Mouse (Mus musculus): ENCODE results near the gene Tspan13.

Tspan13 gene

DNA sequence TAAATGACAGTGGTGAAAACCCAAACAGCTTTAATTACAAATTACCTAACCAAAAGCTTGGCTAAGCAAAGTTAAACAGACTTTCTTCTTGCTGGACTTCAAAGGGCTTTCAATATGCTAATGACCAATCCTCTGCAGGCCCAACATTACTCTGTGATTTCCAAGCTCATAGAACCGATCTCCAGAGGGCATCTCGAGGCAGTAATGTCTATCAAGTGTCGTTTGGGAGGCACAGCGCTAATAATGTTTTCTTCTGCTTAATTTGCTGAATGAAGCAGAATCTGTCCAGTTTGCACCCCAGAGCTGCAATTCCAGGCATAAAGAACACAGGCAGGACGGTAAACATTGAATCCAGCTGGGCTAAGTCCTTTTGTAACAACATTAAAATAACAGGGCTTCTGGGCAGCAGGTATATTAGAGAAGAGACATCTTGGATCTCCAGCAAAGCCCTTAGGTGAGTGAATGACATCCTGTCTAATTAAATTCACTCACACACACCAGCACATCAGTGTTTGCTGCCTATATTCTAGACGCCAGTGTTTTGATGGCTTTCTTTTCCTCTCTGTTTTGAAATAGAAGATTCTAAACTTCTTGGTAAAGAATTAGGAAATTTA, 64.6 kb downstream of the Tspan13 start:
- no peak for DNase-seq (ENCODE audit: low spot score in 2 of 2)

DNA sequence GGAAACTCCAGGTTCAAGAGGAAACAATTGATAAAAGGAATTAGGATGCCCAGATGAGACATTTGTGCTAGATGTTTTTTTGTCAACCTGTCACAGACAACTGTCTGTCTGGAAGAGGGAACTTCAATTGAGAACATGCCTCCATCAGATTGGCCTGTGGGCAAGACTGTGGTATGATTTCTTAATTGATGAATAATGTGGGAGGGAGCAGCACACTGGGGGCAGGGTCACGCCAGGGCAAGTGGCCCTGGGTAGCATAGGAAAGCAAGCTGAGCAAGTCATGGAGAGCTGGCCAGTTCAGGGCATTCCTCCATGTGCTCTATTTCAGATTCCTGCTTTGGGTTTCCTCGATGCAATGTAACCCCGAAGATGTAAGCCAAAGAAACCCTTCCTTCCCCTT, 66.4 kb downstream of the Tspan13 start:
- DNase-seq (ENCODE audit: low spot score in 2 of 2): no peak

- no peak for DNase-seq (ENCODE audit: low spot score in 2 of 2)
These were observed 75.5 kb downstream of the Tspan13 start for GRCm38 (mm10) chr12:35966768-35967141.

DNA sequence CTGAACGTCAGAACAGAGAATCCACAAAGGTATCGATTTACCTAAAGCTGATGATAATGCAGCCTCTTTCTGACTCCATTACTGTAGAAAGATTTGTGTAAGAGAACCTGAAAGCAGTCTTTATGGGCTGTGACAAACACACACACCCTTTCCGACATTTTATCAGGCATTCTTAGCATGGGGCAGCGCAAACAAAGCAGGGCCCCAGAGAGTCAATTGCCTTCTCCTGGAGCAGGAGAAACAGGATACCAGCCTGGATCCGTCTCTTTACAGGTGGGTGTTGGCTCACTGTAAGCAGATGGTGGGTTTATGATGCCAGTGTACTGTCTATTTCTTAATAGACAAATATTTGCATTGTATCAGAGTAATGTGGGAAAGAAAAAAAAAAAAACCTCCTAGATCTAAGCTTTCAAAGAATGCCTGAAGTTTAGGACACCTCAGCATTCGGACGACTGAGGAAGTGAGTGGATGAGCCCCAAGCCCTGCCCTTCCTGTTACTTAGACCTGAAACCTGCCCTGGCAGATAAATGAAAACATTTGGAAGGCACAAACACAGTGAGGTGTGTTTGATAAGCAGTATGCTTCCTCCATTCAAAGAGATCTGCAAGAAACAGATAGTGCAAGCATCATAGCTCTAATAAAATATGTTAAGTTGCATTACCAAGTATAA, 76.1 kb downstream of the Tspan13 start:
- no peak for DNase-seq (ENCODE audit: low spot score in 2 of 2)

Measured in frontal cortex, postnatal 10 days (tissue).